Mouse (Mus musculus) ES-Bruce4 (cell line): Measurements from ENCODE around the gene Tpt1. TPM values are rescaled to one million over a fixed set of nuclear protein-coding genes. Genes with fewer than 3 reads are reported as not detected.

Source experiments
- H3K27ac ChIP-seq: 2 replicates; pipeline ENCODE4 v1.5.1; 2012; ENCODE audit warnings: low read length, inconsistent platforms; ENCODE audit not compliant: insufficient read depth
- H3K27me3 ChIP-seq: 2 replicates; pipeline ENCODE4 v1.6.1; 2012; ENCODE audit warnings: mild to moderate bottlenecking, low read length, inconsistent platforms; ENCODE audit not compliant: control insufficient read depth, poor library complexity, insufficient read depth, severe bottlenecking
- H3K36me3 ChIP-seq: 2 replicates; pipeline ENCODE4 v1.6.1; 2012; ENCODE audit warnings: inconsistent platforms, mild to moderate bottlenecking, low read length, moderate library complexity; ENCODE audit not compliant: control insufficient read depth, poor library complexity, insufficient read depth, severe bottlenecking
- H3K4me1 ChIP-seq: one replicate; pipeline ENCODE4 v1.8.1; 2011; ENCODE audit warnings: low read length; ENCODE audit not compliant: control insufficient read depth, insufficient read depth
- H3K4me3 ChIP-seq: 2 replicates; pipeline ENCODE4 v1.5.1; 2011; ENCODE audit warnings: low read depth, mild to moderate bottlenecking, low read length
- H3K9ac ChIP-seq: 2 replicates; pipeline ENCODE4 v1.6.1; 2012; ENCODE audit warnings: low read depth, mild to moderate bottlenecking, inconsistent platforms; ENCODE audit not compliant: poor library complexity, severe bottlenecking
- H3K9me3 ChIP-seq: replicated peaks from 2 replicates; pipeline ENCODE4 v1.6.1; 2012; ENCODE audit warnings: mild to moderate bottlenecking, low read length, inconsistent platforms; ENCODE audit not compliant: control insufficient read depth, poor library complexity, insufficient read depth, severe bottlenecking
- CTCF ChIP-seq: IDR thresholded peaks from one replicate; pipeline ENCODE4 v1.8.1; 2011; ENCODE audit warnings: low read depth, low read length
- EP300 ChIP-seq: IDR thresholded peaks from 2 replicates; pipeline ENCODE4 v1.6.1; 2011; ENCODE audit warnings: low read depth, low read length; ENCODE audit not compliant: insufficient read depth
- POLR2A ChIP-seq: IDR thresholded peaks from one replicate; pipeline ENCODE4 v1.8.1; 2011; ENCODE audit warnings: low read length; ENCODE audit not compliant: insufficient read depth
- polyA plus RNA-seq: library from polyadenylated mRNA; stranded (reverse); fragments of >200 nt; gene quantifications from 2 replicates; pipeline ENCODE4 v1.2.4, GENCODE M21; 2011; ENCODE audit warnings: low read depth; ENCODE audit not compliant: missing spikeins, insufficient read depth, insufficient read length

Gene Tpt1
- polyA plus RNA-seq, 1 experiment, result 3,539 TPM

- Histone ChIP-seq H3K27me3 (no peaks in the 10 kb centered on the region), H3K36me3 (peaks cover 39% of the 10 kb centered on the region)
Observed at GRCm38 (mm10) chr14:75849236-75849635, 4.3 kb downstream of the Tpt1 start.

DNA sequence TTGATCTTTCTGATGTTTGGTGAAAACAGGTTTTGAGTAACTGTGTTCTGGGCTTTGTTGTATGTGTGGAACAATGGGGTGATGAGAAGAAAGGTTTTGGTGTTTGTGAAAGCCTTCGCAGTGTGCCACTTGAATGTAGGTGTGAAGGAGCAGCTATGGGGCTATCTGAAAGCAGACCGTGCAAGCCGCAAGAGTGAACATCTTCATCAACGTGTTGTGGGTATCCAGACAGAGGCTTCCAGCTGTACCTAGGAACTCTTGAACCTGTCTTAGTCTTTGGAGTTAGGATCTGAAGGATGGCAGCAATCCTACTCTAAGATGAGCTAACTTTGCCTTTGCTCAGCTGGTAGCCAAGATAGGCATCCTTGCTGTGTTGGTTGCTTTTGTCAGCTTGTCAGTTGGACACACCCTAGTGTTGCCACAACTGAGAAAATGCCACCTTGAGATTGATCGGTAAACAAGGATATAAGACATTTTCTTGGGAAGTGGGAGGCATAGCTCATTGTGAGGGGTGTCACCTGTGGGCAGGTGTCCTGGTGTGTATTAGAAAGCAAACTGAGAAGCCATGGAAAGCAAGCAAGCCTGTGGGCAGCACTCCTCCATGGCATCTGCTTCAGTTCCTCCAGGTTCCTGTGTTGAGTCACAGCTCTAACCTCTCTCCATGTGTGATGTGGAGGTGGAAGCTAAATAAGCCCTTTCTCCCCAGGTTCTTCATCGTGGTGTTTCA lies 5.1 kb downstream of the Tpt1 start:
- TF ChIP-seq POLR2A (no peak), EP300 (no peak)
- H3K9ac ChIP-seq, result no peak overlapping the region
- H3K4me3 ChIP-seq, result no peak overlapping the region
- no peaks in the 10 kb centered on the region for H3K4me1 ChIP-seq
- H3K36me3 ChIP-seq, result peaks cover 39% of the 10 kb centered on the region
- H3K27me3 ChIP-seq, result no peaks in the 10 kb centered on the region
- no peak overlapping the region for H3K27ac ChIP-seq
- no peaks in the 10 kb centered on the region for H3K9me3 ChIP-seq

More at GRCm38 (mm10) chr14:75849236-75849635, 4.3 kb downstream of the Tpt1 start:
- no peak overlapping the region for H3K4me3 ChIP-seq
- no peak overlapping the region for H3K9ac ChIP-seq
- no peaks in the 10 kb centered on the region for H3K9me3 ChIP-seq
- H3K4me1 ChIP-seq, result no peaks in the 10 kb centered on the region
- H3K27ac ChIP-seq, result peak overlapping the region; percentile 64; the same call in 1 of the 2 replicates
- TF ChIP-seq CTCF (no peak), POLR2A (no peak), EP300 (no peak)

- TF ChIP-seq CTCF, result no peak
- TF ChIP-seq EP300, result no peak
- TF ChIP-seq POLR2A, result no peak
- no peaks in the 10 kb centered on the region for H3K9me3 ChIP-seq
- peaks cover 2% of the 10 kb centered on the region for H3K4me1 ChIP-seq
- H3K4me3 ChIP-seq, result no peak overlapping the region
- H3K36me3 ChIP-seq, result peaks cover 39% of the 10 kb centered on the region
- H3K27ac ChIP-seq, result no peak overlapping the region
- H3K9ac ChIP-seq, result no peak overlapping the region
- no peaks in the 10 kb centered on the region for H3K27me3 ChIP-seq
Observed at GRCm38 (mm10) chr14:75850819-75851218, 5.9 kb downstream of the Tpt1 start.

- Histone ChIP-seq H3K4me3 (no peak overlapping the region), H3K36me3 (peaks cover 31% of the 10 kb centered on the region), H3K9ac (no peak overlapping the region), H3K27ac (no peak overlapping the region), H3K4me1 (peaks cover 2% of the 10 kb centered on the region), H3K27me3 (no peaks in the 10 kb centered on the region), H3K9me3 (no peaks in the 10 kb centered on the region)
- TF ChIP-seq CTCF (no peak), EP300 (no peak), POLR2A (no peak)
Observed at GRCm38 (mm10) chr14:75852016-75852415, 7.1 kb downstream of the Tpt1 start.

DNA sequence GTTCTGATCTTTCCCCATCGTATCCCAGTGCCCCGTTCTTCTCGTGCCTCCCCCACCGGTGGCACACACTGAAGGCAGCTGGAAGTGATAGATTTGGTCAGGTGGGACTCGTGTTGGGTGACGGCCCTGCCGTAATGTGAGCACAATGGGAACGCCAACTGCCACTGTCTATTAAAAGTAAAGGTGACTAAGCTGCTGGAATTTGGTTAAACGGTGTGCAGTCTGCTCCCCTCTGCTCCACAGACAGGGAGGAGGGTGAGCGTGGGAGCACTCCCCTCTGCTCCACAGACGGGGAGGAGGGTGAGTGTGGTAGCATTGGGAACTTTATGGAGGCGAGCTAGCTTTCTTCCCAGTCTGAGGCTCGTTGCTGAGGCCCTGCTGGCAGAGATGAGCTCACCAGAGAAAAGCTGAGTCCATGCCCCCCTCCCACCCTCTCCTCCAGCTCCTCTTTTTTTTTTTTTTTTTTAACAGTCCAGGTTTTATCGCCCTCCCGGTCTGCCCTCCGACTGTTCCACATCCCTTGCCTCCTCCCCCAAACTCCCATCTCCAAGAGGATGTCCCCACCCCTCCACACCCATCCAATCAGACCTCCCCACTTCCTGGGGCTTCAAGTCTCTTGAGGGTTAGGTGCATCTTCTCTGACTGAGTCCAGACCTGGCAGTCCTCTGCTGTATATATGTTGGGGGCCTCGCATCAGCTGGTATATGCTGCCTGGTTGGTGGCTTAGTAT lies 10.5 kb downstream of the Tpt1 start:
- TF ChIP-seq POLR2A, result no peak
- 0 out of 2 replicates have a peak, but pooled peaks have one; percentile 20 for TF ChIP-seq EP300
- TF ChIP-seq CTCF, result no peak
- H3K9me3 ChIP-seq, result no peaks in the 10 kb centered on the region
- peaks cover 2% of the 10 kb centered on the region for H3K4me1 ChIP-seq
- no peaks in the 10 kb centered on the region for H3K36me3 ChIP-seq
- H3K4me3 ChIP-seq, result peak overlapping the region; percentile 15; the same call in 1 of the 2 replicates
- H3K27me3 ChIP-seq, result no peaks in the 10 kb centered on the region
- no peak overlapping the region for H3K27ac ChIP-seq
- no peak overlapping the region for H3K9ac ChIP-seq

DNA sequence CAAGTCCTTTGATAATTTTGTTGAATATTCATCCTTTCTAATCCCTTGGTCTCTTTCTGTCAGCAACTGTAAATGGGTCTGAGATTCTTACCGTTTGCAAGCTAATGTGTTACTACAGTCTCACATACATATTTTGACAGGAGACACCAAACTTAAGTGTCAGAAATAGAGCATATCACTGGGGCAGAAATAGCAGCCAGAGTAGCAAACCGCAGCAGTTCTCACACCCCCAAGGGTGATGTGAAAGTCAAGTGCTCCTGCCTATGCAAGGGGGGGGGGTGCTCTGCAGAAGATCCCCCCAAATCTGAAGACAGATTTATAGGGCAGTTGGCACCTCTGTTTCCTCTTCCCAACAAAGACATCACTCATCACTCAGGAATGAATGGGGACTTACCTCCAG lies 13.3 kb downstream of the Tpt1 start:
- Histone ChIP-seq H3K27ac (no peak overlapping the region), H3K9ac (no peak overlapping the region), H3K36me3 (no peaks in the 10 kb centered on the region), H3K4me3 (no peak overlapping the region), H3K4me1 (peaks cover 2% of the 10 kb centered on the region), H3K9me3 (no peaks in the 10 kb centered on the region), H3K27me3 (no peaks in the 10 kb centered on the region)
- TF ChIP-seq POLR2A (no peak), EP300 (no peak), CTCF (no peak)
